Comparison of ENCODE assay signal across 14 mouse cellular contexts in genomic region chr4:46068060-46068459, GRCm38 (mm10).
"Had no signal": no experiment of that assay in that cellular context is flagged by ENCODE, and none has a peak within 500 bp of the region (broad histone marks: within the 10 kb centered on the region; RNA-seq: fewer than 3 reads in every experiment).

No protein-coding gene starts in this region.

- H3K4me1 ChIP-seq: liver, embryonic 13.5 days; midbrain, embryonic 15.5 days had no signal

- DNase-seq: kidney, postnatal 14 days; liver; liver, embryonic 13.5 days; liver, postnatal 0 days; lung, postnatal 14 days; right cerebral cortex, postnatal 14 days had no signal

- H3K27me3 ChIP-seq: liver, embryonic 13.5 days; lung, embryonic 15.5 days; midbrain, embryonic 15.5 days; neural tube, embryonic 12.5 days had no signal

- H3K27ac ChIP-seq: limb, embryonic 12.5 days; liver, embryonic 13.5 days; lung, embryonic 15.5 days; macrophage; midbrain, embryonic 15.5 days; neural tube, embryonic 12.5 days; stomach, postnatal 0 days had no signal

- H3K4me2 ChIP-seq: limb, embryonic 12.5 days; liver, embryonic 13.5 days; lung, embryonic 15.5 days; midbrain, embryonic 11.5 days; midbrain, embryonic 15.5 days; neural tube, embryonic 12.5 days had no signal

- H3K4me3 ChIP-seq: limb, embryonic 12.5 days; liver, embryonic 13.5 days; lung, embryonic 15.5 days; megakaryocyte, embryonic 14.5 days; midbrain, embryonic 15.5 days; neural tube, embryonic 12.5 days had no signal

- ATAC-seq: liver, postnatal 0 days; midbrain, embryonic 15.5 days had no signal

- H3K36me3 ChIP-seq: limb, embryonic 12.5 days; lung, embryonic 15.5 days; midbrain, embryonic 15.5 days; neural tube, embryonic 12.5 days had no signal

- H3K9me3 ChIP-seq: limb, embryonic 12.5 days; liver, embryonic 13.5 days; lung, embryonic 15.5 days; megakaryocyte, embryonic 14.5 days; midbrain, embryonic 15.5 days; neural tube, embryonic 12.5 days had no signal

- H3K9ac ChIP-seq: limb, embryonic 12.5 days; liver, embryonic 13.5 days; liver, postnatal 0 days; lung, embryonic 15.5 days; midbrain, embryonic 15.5 days; neural tube, embryonic 12.5 days had no signal
